Mouse (Mus musculus): ENCODE measurements around the gene Inhbb.

DNA sequence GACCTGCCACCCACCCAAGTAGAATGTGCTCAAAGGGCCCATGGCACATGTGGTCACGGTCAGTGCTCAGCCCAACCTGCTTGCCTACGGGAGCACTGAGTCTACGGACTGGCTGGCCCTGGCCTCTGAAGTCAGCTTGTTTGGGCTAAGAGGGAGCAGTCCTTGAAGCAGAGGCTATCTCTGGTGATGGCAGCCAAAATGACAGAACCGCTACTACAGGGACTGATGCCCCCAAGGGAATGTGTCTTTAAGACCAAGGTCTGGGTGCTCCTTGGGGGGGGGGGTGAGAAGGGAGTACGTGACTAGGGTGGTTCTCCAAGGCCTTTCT lies 35.4 kb upstream of the Inhbb start:
- TF ChIP-seq POLR2A (IDR thresholded peaks at IDR 0.05; ENCODE audit: borderline replicate concordance, low read depth, low read length) (no peak), CTCF (IDR thresholded peaks at IDR 0.05; ENCODE audit: low read depth, low read length) (no peak)
